Mouse (Mus musculus) embryonic facial prominence, embryonic 14.5 days (tissue): ENCODE measurements around the gene Myog. TPM values are rescaled to one million over a fixed set of nuclear protein-coding genes. Genes with fewer than 3 reads are reported as not detected.

Experiments
- ATAC-seq: fragments of 200-750 bp; cut with Nextera tagmentation; 2 replicates; pipeline ENCODE4 v1.8.0; 2017; ENCODE audit warnings: low read depth, moderate number of reproducible peaks, moderate TSS enrichment
- DNase-seq: peaks from one replicate; pipeline ENCODE4 v3.0.0-alpha.2; 2015; ENCODE audit warnings: low spot score
- H3K27ac ChIP-seq: fragments of 300-500 bp; sonication (generic); replicated peaks from 2 replicates; pipeline ENCODE4 v1.5.1; 2014; ENCODE audit warnings: low read depth, mild to moderate bottlenecking, low read length, moderate library complexity
- H3K27me3 ChIP-seq: fragments of 300-500 bp; sonication (generic); replicated peaks from 2 replicates; pipeline ENCODE4 v1.6.1; 2014; ENCODE audit warnings: low read length; ENCODE audit not compliant: control insufficient read depth, insufficient read depth
- H3K36me3 ChIP-seq: fragments of 300-500 bp; sonication (generic); 2 replicates; pipeline ENCODE4 v1.6.1; 2014; ENCODE audit warnings: low read length, mixed read lengths; ENCODE audit not compliant: control insufficient read depth, insufficient read depth
- H3K4me1 ChIP-seq: fragments of 300-500 bp; sonication (generic); 2 replicates; pipeline ENCODE4 v1.6.1; 2014; ENCODE audit warnings: antibody characterized with exemption, low read length; ENCODE audit not compliant: control insufficient read depth, insufficient read depth
- H3K4me2 ChIP-seq: fragments of 300-500 bp; sonication (generic); 2 replicates; pipeline ENCODE4 v1.6.1; 2014; ENCODE audit warnings: low read depth, mild to moderate bottlenecking, low read length, moderate library complexity, mixed read lengths
- H3K4me3 ChIP-seq: fragments of 300-500 bp; sonication (generic); 2 replicates; pipeline ENCODE4 v1.5.1; 2014; ENCODE audit warnings: low read depth, mild to moderate bottlenecking, low read length
- H3K9ac ChIP-seq: fragments of 300-500 bp; sonication (generic); 2 replicates; pipeline ENCODE4 v1.6.1; 2014; ENCODE audit warnings: low read depth, mild to moderate bottlenecking, low read length, moderate library complexity, mixed read lengths
- H3K9me3 ChIP-seq: fragments of 300-500 bp; sonication (generic); 2 replicates; pipeline ENCODE4 v1.6.1; 2016; ENCODE audit warnings: low read length; ENCODE audit not compliant: control insufficient read depth
- WGBS: fragments of 180-500 bp; shearing (Covaris S2); extraction: QIAGEN DNeasy Blood & Tissue Kit; methylation state at CpG from one replicate; pipeline ENCODE4 v1.1.7; 2014; 5-methylcytosine and 5-hydroxymethylcytosine counted together
- polyA plus RNA-seq: library from polyadenylated mRNA; unstranded; fragments of >200 nt; fragmentation: Nextera tagmentation; extraction: Ambion mirVana; gene quantifications from 2 replicates; pipeline ENCODE4 v1.2.1, GENCODE M21; 2014

Myog gene
- polyA plus RNA-seq, 1 experiment from 2014 or later: 223 TPM

GRCm38 (mm10) chr1:134291555-134291954 is 1.8 kb downstream of the Myog start:
- 70% methylated on average over 8 of the region's 8 CpGs for WGBS
- H3K9me3 ChIP-seq: 0 out of 2 replicates have a peak, but pooled peaks cover 6% of the 10 kb centered on the region
- H3K36me3 ChIP-seq: no peaks in the 10 kb centered on the region
- no peak overlapping the region for H3K4me2 ChIP-seq
- no peak overlapping the region for H3K9ac ChIP-seq
- H3K4me1 ChIP-seq: peaks cover 13% of the 10 kb centered on the region; the same call in 1 of the 2 replicates
- ATAC-seq (no peak), DNase-seq (no peak)
- no peak overlapping the region for H3K4me3 ChIP-seq
- H3K27me3 ChIP-seq: no peaks in the 10 kb centered on the region
- H3K27ac ChIP-seq: no peak overlapping the region

GRCm38 (mm10) chr1:134292073-134292472 is 2.3 kb downstream of the Myog start:
- peaks cover 13% of the 10 kb centered on the region; the same call in 1 of the 2 replicates for H3K4me1 ChIP-seq
- 0 out of 2 replicates have a peak, but pooled peaks cover 2% of the 10 kb centered on the region for H3K27me3 ChIP-seq
- no peak overlapping the region for H3K4me2 ChIP-seq
- H3K36me3 ChIP-seq: no peaks in the 10 kb centered on the region
- H3K4me3 ChIP-seq: no peak overlapping the region
- 12% methylated on average over 5 of the region's 5 CpGs for WGBS
- DNase-seq (peak; percentile 72), ATAC-seq (no peak)
- no peak overlapping the region for H3K9ac ChIP-seq
- 0 out of 2 replicates have a peak, but pooled peaks cover 6% of the 10 kb centered on the region for H3K9me3 ChIP-seq
- H3K27ac ChIP-seq: no peak overlapping the region

GRCm38 (mm10) chr1:134292601-134293000 is 2.8 kb downstream of the Myog start:
- Histone ChIP-seq H3K36me3 (no peaks in the 10 kb centered on the region), H3K27me3 (peaks cover 4% of the 10 kb centered on the region; the same call in 1 of the 2 replicates), H3K4me2 (0 out of 2 replicates have a peak overlapping the region, but pooled peaks have one; percentile 4), H3K9ac (0 out of 2 replicates have a peak overlapping the region, but pooled peaks have one; percentile 25), H3K4me1 (peaks cover 13% of the 10 kb centered on the region; the same call in 1 of the 2 replicates), H3K27ac (no peak overlapping the region), H3K4me3 (no peak overlapping the region), H3K9me3 (0 out of 2 replicates have a peak, but pooled peaks cover 6% of the 10 kb centered on the region)
- no peak for ATAC-seq
- WGBS: 42% methylated on average over 9 of the region's 9 CpGs
- DNase-seq: no peak

GRCm38 (mm10) chr1:134293276-134293675 is 3.5 kb downstream of the Myog start:
- ATAC-seq: no peak
- Histone ChIP-seq H3K4me1 (peaks cover 13% of the 10 kb centered on the region; the same call in 1 of the 2 replicates), H3K4me2 (no peak overlapping the region), H3K27ac (no peak overlapping the region), H3K9me3 (0 out of 2 replicates have a peak, but pooled peaks cover 6% of the 10 kb centered on the region), H3K4me3 (no peak overlapping the region), H3K36me3 (no peaks in the 10 kb centered on the region), H3K9ac (no peak overlapping the region), H3K27me3 (peaks cover 11% of the 10 kb centered on the region)
- no peak for DNase-seq
- WGBS: 86% methylated on average over 7 of the region's 7 CpGs

- DNase-seq (no peak), ATAC-seq (no peak)
- Histone ChIP-seq H3K36me3 (no peaks in the 10 kb centered on the region), H3K9ac (no peak overlapping the region), H3K4me1 (peaks cover 17% of the 10 kb centered on the region; the same call in 1 of the 2 replicates), H3K9me3 (0 out of 2 replicates have a peak, but pooled peaks cover 6% of the 10 kb centered on the region), H3K27ac (no peak overlapping the region), H3K27me3 (peaks cover 17% of the 10 kb centered on the region), H3K4me3 (no peak overlapping the region), H3K4me2 (no peak overlapping the region)
- WGBS: 51% methylated on average over 3 of the region's 3 CpGs
Observed at GRCm38 (mm10) chr1:134293738-134294604, 4.2 kb downstream of the Myog start.

GRCm38 (mm10) chr1:134297265-134297664 is 7.5 kb downstream of the Myog start:
- H3K36me3 ChIP-seq: no peaks in the 10 kb centered on the region
- H3K9me3 ChIP-seq: 0 out of 2 replicates have a peak, but pooled peaks cover 6% of the 10 kb centered on the region
- peaks cover 5% of the 10 kb centered on the region for H3K4me1 ChIP-seq
- no peak for DNase-seq
- H3K9ac ChIP-seq: no peak overlapping the region
- H3K27ac ChIP-seq: no peak overlapping the region
- peaks cover 36% of the 10 kb centered on the region for H3K27me3 ChIP-seq
- no peak overlapping the region for H3K4me2 ChIP-seq
- WGBS: 82% methylated on average over 8 of the region's 8 CpGs
- no peak for ATAC-seq
- no peak overlapping the region for H3K4me3 ChIP-seq

GRCm38 (mm10) chr1:134298636-134299411 is 9.0 kb downstream of the Myog start:
- no peak overlapping the region for H3K27ac ChIP-seq
- H3K4me2 ChIP-seq: peak overlapping the region; percentile 93
- no peak for DNase-seq
- peaks cover 20% of the 10 kb centered on the region for H3K4me1 ChIP-seq
- H3K9me3 ChIP-seq: 0 out of 2 replicates have a peak, but pooled peaks cover 6% of the 10 kb centered on the region
- H3K36me3 ChIP-seq: no peaks in the 10 kb centered on the region
- H3K9ac ChIP-seq: peak overlapping the region; percentile 68
- peak overlapping the region; percentile 51 for H3K4me3 ChIP-seq
- WGBS: 4% methylated on average over 27 of the region's 59 CpGs
- peak; percentile 47; the same call in 1 of the 2 replicates for ATAC-seq
- H3K27me3 ChIP-seq: peaks cover 36% of the 10 kb centered on the region

GRCm38 (mm10) chr1:134302568-134303238 is 12.9 kb downstream of the Myog start:
- peaks cover 31% of the 10 kb centered on the region for H3K27me3 ChIP-seq
- peak; percentile 78 for DNase-seq
- 0 out of 2 replicates have a peak, but pooled peaks cover 5% of the 10 kb centered on the region for H3K9me3 ChIP-seq
- peaks cover 20% of the 10 kb centered on the region for H3K4me1 ChIP-seq
- H3K27ac ChIP-seq: peak overlapping the region; percentile 80
- H3K4me3 ChIP-seq: no peak overlapping the region
- peak; percentile 58 for ATAC-seq
- H3K36me3 ChIP-seq: peaks cover 4% of the 10 kb centered on the region; the same call in 1 of the 2 replicates
- no peak overlapping the region for H3K9ac ChIP-seq
- H3K4me2 ChIP-seq: no peak overlapping the region
- whole genome bisulfite sequencing: 11% methylated on average over 8 of the region's 8 CpGs
